Mouse (Mus musculus): ENCODE results near the gene Tarbp1.
"Not testable (repeated sequence)": the region's sequence is repeated elsewhere in the genome, so short reads cannot be mapped to it uniquely, and the experiment has no call there.

- TF ChIP-seq POLR2A (IDR thresholded peaks at IDR 0.05; ENCODE audit: low read depth, low read length); CTCF (IDR thresholded peaks at IDR 0.05; ENCODE audit: extremely low read depth, insufficient read depth, insufficient read length, insufficient replicate concordance): not testable (repeated sequence)
Measured at GRCm38 (mm10) chr8:126475738-126476137, 873 bp upstream of the Tarbp1 start.
